ENCODE assay signal across 16 mouse cellular contexts in the genomic region with DNA sequence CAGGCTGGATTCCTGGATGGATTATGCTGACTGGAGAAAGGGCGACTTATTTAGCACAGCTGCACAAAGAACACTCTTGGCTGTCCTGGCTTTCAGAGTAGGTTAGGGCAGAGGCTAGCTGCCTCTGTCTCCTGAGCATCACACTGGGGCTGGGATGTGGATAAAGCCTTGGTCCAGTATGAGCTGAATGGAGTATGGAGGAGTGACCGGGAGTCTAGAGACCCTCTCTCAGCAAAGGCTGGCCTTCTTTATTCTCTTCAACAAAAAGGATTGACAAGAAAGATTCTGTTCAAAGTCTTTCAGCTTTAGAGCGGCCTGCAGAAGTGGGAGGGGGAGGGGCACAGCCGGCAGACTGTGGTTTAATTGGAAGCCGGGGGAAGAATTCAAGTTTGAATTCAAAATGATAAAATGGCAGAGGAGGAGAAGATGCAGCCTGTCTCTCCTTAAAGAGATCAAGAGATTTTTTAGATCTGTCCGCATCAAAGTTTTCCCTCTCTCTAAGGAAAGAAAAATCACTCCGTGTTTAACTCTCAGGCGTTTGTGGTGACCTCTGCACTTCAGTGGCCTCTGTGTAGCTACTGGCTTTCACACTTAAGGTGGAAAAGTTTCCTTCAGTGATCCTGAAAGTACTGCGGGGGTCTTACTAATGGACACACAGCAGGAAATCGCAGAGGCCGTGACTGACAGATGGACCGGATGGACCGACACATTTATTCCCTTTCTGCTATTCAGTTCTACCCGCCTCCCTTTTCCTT. TPM values are rescaled to one million over a fixed set of nuclear protein-coding genes. Genes with fewer than 3 reads are reported as not detected.
DNase-seq lines count a peak whose midpoint lies in the region; ATAC-seq and TF ChIP-seq lines count a peak whose summit lies in the region.
"Had no signal": no experiment of that assay in that cellular context is flagged by ENCODE, and none has a peak within 500 bp of the region (broad histone marks: within the 10 kb centered on the region; RNA-seq: fewer than 3 reads in every experiment).

No protein-coding gene starts in this region.

- H3K9ac ChIP-seq in forebrain, embryonic 15.5 days (replicated peaks) = no peak overlapping the region
- H3K9ac ChIP-seq in midbrain, embryonic 12.5 days (replicated peaks) = no peak overlapping the region
- H3K9ac ChIP-seq: hindbrain, embryonic 12.5 days; limb, embryonic 13.5 days had no signal

- peak overlapping the region; percentile 83 for H3K27ac ChIP-seq in forebrain, embryonic 10.5 days
- H3K27ac ChIP-seq in forebrain, embryonic 15.5 days (replicated peaks) = no peak overlapping the region
- peak overlapping the region; percentile 45 for H3K27ac ChIP-seq in left cerebral cortex, adult 2 months
- peak overlapping the region; percentile 70 for H3K27ac ChIP-seq in midbrain, embryonic 12.5 days (replicated peaks)
- H3K27ac ChIP-seq: hindbrain, embryonic 12.5 days; limb, embryonic 13.5 days had no signal

- no peak for TF ChIP-seq CTCF in left cerebral cortex, adult 2 months (IDR thresholded peaks at IDR 0.05)

- no peaks in the 10 kb centered on the region for H3K9me3 ChIP-seq in forebrain, embryonic 10.5 days
- no peaks in the 10 kb centered on the region for H3K9me3 ChIP-seq in forebrain, embryonic 15.5 days
- H3K9me3 ChIP-seq in midbrain, embryonic 12.5 days = 0 out of 2 replicates have a peak, but pooled peaks cover 3% of the 10 kb centered on the region
- H3K9me3 ChIP-seq: hindbrain, embryonic 12.5 days; limb, embryonic 13.5 days had no signal

- no peak overlapping the region for H3K4me2 ChIP-seq in forebrain, embryonic 15.5 days (replicated peaks)
- H3K4me2 ChIP-seq in midbrain, embryonic 12.5 days (replicated peaks) = no peak overlapping the region
- H3K4me2 ChIP-seq: heart, embryonic 11.5 days; hindbrain, embryonic 12.5 days; limb, embryonic 13.5 days had no signal

- peaks cover 46% of the 10 kb centered on the region for H3K4me1 ChIP-seq in forebrain, embryonic 10.5 days
- H3K4me1 ChIP-seq in forebrain, embryonic 15.5 days = peaks cover 15% of the 10 kb centered on the region
- peaks cover 25% of the 10 kb centered on the region for H3K4me1 ChIP-seq in midbrain, embryonic 12.5 days

- intact Hi-C loops in left cerebral cortex, adult 2 months (cut with DNase I) = loop anchor here (2.0 to 5.0 kb wide), 3 partner anchors 49 to 282 kb away; no protein-coding TSS in a partner anchor

- ATAC-seq in forebrain, embryonic 15.5 days (replicated peaks) = no peak
- ATAC-seq in midbrain, embryonic 12.5 days (ENCODE audit: low FRiP score, low read depth) = peak; percentile 58; the same call in 1 of the 2 replicates
- no peak for ATAC-seq in frontal cortex, adult (ENCODE audit: low TSS enrichment)

- H3K36me3 ChIP-seq in forebrain, embryonic 10.5 days (replicated peaks) = no peaks in the 10 kb centered on the region
- no peaks in the 10 kb centered on the region for H3K36me3 ChIP-seq in forebrain, embryonic 15.5 days
- H3K36me3 ChIP-seq in midbrain, embryonic 12.5 days = no peaks in the 10 kb centered on the region
- H3K36me3 ChIP-seq: hindbrain, embryonic 12.5 days; limb, embryonic 13.5 days had no signal

- H3K27me3 ChIP-seq in forebrain, embryonic 10.5 days (ENCODE audit: poor library complexity, severe bottlenecking) = peaks cover 20% of the 10 kb centered on the region
- H3K27me3 ChIP-seq in forebrain, embryonic 15.5 days = no peaks in the 10 kb centered on the region
- peaks cover 4% of the 10 kb centered on the region for H3K27me3 ChIP-seq in midbrain, embryonic 12.5 days

- 37% methylated on average over 14 of the region's 14 CpGs for WGBS in forebrain, embryonic 10.5 days
- WGBS in forebrain, embryonic 15.5 days = 20% methylated on average over 14 of the region's 14 CpGs
- WGBS in midbrain, embryonic 12.5 days = 21% methylated on average over 14 of the region's 14 CpGs

- peak; percentile 56 for DNase-seq in forebrain, embryonic 10.5 days (ENCODE audit: extremely low spot score, low spot score)
- DNase-seq in left cerebral cortex, adult 2 months (ENCODE audit: extremely low spot score in 1 of 2, low spot score in 2 of 2) = no peak
- DNase-seq in left cerebral cortex, adult 11 months (ENCODE audit: low spot score) = no peak
- DNase-seq in embryo, embryonic 10.5 days (ENCODE audit: low spot score) = peak; percentile 63
- DNase-seq in neural tube, embryonic 10.5 days (ENCODE audit: extremely low spot score, low spot score) = no peak
- DNase-seq: cerebellum, adult 2 months; gastrocnemius, postnatal 25 days; layer of hippocampus, adult 9-11 months; thymus, postnatal 36 days had no signal

- H3K4me3 ChIP-seq in forebrain, embryonic 10.5 days = no peak overlapping the region
- no peak overlapping the region for H3K4me3 ChIP-seq in forebrain, embryonic 15.5 days
- H3K4me3 ChIP-seq in left cerebral cortex, adult 2 months = no peak overlapping the region
- no peak overlapping the region for H3K4me3 ChIP-seq in midbrain, embryonic 12.5 days
- H3K4me3 ChIP-seq: hindbrain, embryonic 12.5 days; limb, embryonic 13.5 days had no signal

RNA-seq across cellular contexts. Expression of a gene that starts 34.9 kb away (rescaled TPM):
- polyA plus RNA-seq in forebrain, embryonic 10.5 days (2016; fragmentation: Nextera tagmentation; extraction: Ambion mirVana) = 0.36 and 0.47 TPM in 2 replicates
- polyA plus RNA-seq in forebrain, embryonic 15.5 days (2015; fragmentation: Nextera tagmentation; extraction: Ambion mirVana) = 0.36 and 0.45 TPM in 2 replicates
- total RNA-seq in left cerebral cortex, adult 2 months (2021) = 1 to 10 TPM; 3.1 to 4.1 TPM
- polyA plus RNA-seq in midbrain, embryonic 12.5 days (2016; fragmentation: Nextera tagmentation; extraction: Ambion mirVana) = 0.45 and 0.55 TPM in 2 replicates
- total RNA-seq: CH12.LX had no signal

Comparison
In these comparisons a context has a peak if more than half of its experiments do, and no peak if none do; other contexts are left out.
1. DNase-seq: peak in forebrain, embryonic 10.5 days (single experiment) and embryo, embryonic 10.5 days (single experiment); none in left cerebral cortex, adult 2 months (0 of 2), left cerebral cortex, adult 11 months (single experiment) and neural tube, embryonic 10.5 days (single experiment).